Mouse (Mus musculus): ENCODE results near the gene Mettl16.

- TF ChIP-seq CTCF (IDR thresholded peaks at IDR 0.05; ENCODE audit: low read depth) (no peak), EP300 (optimal IDR thresholded peaks at IDR 0.05) (no peak)
Measured at GRCm38 (mm10) chr11:74876801-74877200, 106.2 kb downstream of the Mettl16 start.

All from stomach, postnatal 0 days (tissue).